Mouse (Mus musculus) hindbrain, embryonic 10.5 days (tissue): ENCODE measurements around the gene Tspan1. TPM values are rescaled to one million over a fixed set of nuclear protein-coding genes. Genes with fewer than 3 reads are reported as not detected.

Source experiments
- DNase-seq: peaks from one replicate; pipeline ENCODE4 v3.0.0-alpha.2; 2017; ENCODE audit warnings: low spot score
- H3K27ac ChIP-seq: fragments of 300-500 bp; sonication (generic); 2 replicates; pipeline ENCODE4 v1.5.1; 2016; ENCODE audit warnings: mild to moderate bottlenecking, moderate library complexity
- H3K27me3 ChIP-seq: fragments of 300-500 bp; sonication (generic); 2 replicates; pipeline ENCODE4 v1.6.1; 2016; ENCODE audit warnings: mild to moderate bottlenecking; ENCODE audit not compliant: poor library complexity, insufficient read depth, severe bottlenecking
- H3K36me3 ChIP-seq: fragments of 300-500 bp; sonication (generic); 2 replicates; pipeline ENCODE4 v1.6.1; 2016; ENCODE audit warnings: mild to moderate bottlenecking, moderate library complexity
- H3K4me1 ChIP-seq: fragments of 300-500 bp; sonication (generic); replicated peaks from 2 replicates; pipeline ENCODE4 v1.6.1; 2016; ENCODE audit warnings: mild to moderate bottlenecking
- H3K4me3 ChIP-seq: fragments of 300-500 bp; sonication (generic); 2 replicates; pipeline ENCODE4 v1.5.1; 2016; ENCODE audit warnings: mild to moderate bottlenecking, moderate library complexity
- H3K9me3 ChIP-seq: fragments of 300-500 bp; sonication (generic); 2 replicates; pipeline ENCODE4 v1.6.1; 2016; ENCODE audit warnings: mild to moderate bottlenecking, moderate library complexity
- WGBS: fragments of 180-500 bp; shearing (Covaris S2); methylation state at CpG from one replicate; pipeline ENCODE4 v1.1.7; 2016; 5-methylcytosine and 5-hydroxymethylcytosine counted together
- polyA plus RNA-seq: library from polyadenylated mRNA; unstranded; fragments of >200 nt; fragmentation: Nextera tagmentation; extraction: Ambion mirVana; gene quantifications from 2 replicates; pipeline ENCODE4 v1.2.1, GENCODE M21; 2016

The Tspan1 gene
- 0.26 TPM in 1 of 2 replicates, not detected in the other for polyA plus RNA-seq

- WGBS, result 33% methylated on average over 7 of the region's 7 CpGs
- peaks cover 12% of the 10 kb centered on the region; the same call in 1 of the 2 replicates for H3K4me1 ChIP-seq
Measured at GRCm38 (mm10) chr4:116167404-116167803, at the start of gene Tspan1. Gene Tspan1, minus strand, starts transcription at chr4:116167601.

GRCm38 (mm10) chr4:116217046-116217445 lies 49.6 kb upstream of the Tspan1 start:
- Histone ChIP-seq H3K9me3 (no peaks in the 10 kb centered on the region), H3K4me3 (no peak overlapping the region), H3K36me3 (no peaks in the 10 kb centered on the region), H3K4me1 (peaks cover 14% of the 10 kb centered on the region), H3K27ac (no peak overlapping the region), H3K27me3 (no peaks in the 10 kb centered on the region)
- WGBS, result 75% methylated on average over 2 of the region's 2 CpGs
- DNase-seq, result no peak

More at GRCm38 (mm10) chr4:116167404-116167803, at the start of gene Tspan1:
- Histone ChIP-seq H3K27ac (no peak within 1 kb of the TSS), H3K36me3 (no peaks in the 10 kb centered on the region), H3K27me3 (no peaks in the 10 kb centered on the region), H3K9me3 (no peaks in the 10 kb centered on the region), H3K4me3 (no peak within 1 kb of the TSS)
- DNase-seq, result no peak

GRCm38 (mm10) chr4:116215895-116216605 lies 48.6 kb upstream of the Tspan1 start:
- H3K4me1 ChIP-seq, result peaks cover 14% of the 10 kb centered on the region
- H3K4me3 ChIP-seq, result no peak overlapping the region
- H3K27me3 ChIP-seq, result no peaks in the 10 kb centered on the region
- WGBS, result 90% methylated on average over 2 of the region's 2 CpGs
- DNase-seq, result no peak
- no peaks in the 10 kb centered on the region for H3K9me3 ChIP-seq
- no peak overlapping the region for H3K27ac ChIP-seq
- no peaks in the 10 kb centered on the region for H3K36me3 ChIP-seq

GRCm38 (mm10) chr4:116208891-116209290 lies 41.5 kb upstream of the Tspan1 start:
- DNase-seq, result no peak
- Histone ChIP-seq H3K4me1 (no peaks in the 10 kb centered on the region), H3K36me3 (no peaks in the 10 kb centered on the region), H3K4me3 (no peak overlapping the region), H3K27ac (no peak overlapping the region), H3K9me3 (no peaks in the 10 kb centered on the region), H3K27me3 (no peaks in the 10 kb centered on the region)
- WGBS, result 80% methylated on average over 1 of the region's 1 CpGs

GRCm38 (mm10) chr4:116206531-116206930 lies 39.1 kb upstream of the Tspan1 start:
- Histone ChIP-seq H3K4me1 (no peaks in the 10 kb centered on the region), H3K36me3 (no peaks in the 10 kb centered on the region), H3K4me3 (no peak overlapping the region), H3K27me3 (no peaks in the 10 kb centered on the region), H3K27ac (no peak overlapping the region), H3K9me3 (no peaks in the 10 kb centered on the region)
- WGBS, result 88% methylated on average over 4 of the region's 4 CpGs
- DNase-seq, result no peak

- WGBS, result 68% methylated on average over 3 of the region's 3 CpGs
- Histone ChIP-seq H3K9me3 (no peaks in the 10 kb centered on the region), H3K4me1 (no peaks in the 10 kb centered on the region), H3K4me3 (no peak overlapping the region), H3K36me3 (no peaks in the 10 kb centered on the region), H3K27ac (no peak overlapping the region), H3K27me3 (no peaks in the 10 kb centered on the region)
- no peak for DNase-seq
Measured at GRCm38 (mm10) chr4:116204422-116204821, 37.0 kb upstream of the Tspan1 start.

- Histone ChIP-seq H3K36me3 (no peaks in the 10 kb centered on the region), H3K9me3 (no peaks in the 10 kb centered on the region), H3K4me3 (no peak overlapping the region), H3K27ac (no peak overlapping the region), H3K27me3 (no peaks in the 10 kb centered on the region), H3K4me1 (no peaks in the 10 kb centered on the region)
- WGBS, result 89% methylated on average over 2 of the region's 2 CpGs
- no peak for DNase-seq
Measured at GRCm38 (mm10) chr4:116198422-116198821, 31.0 kb upstream of the Tspan1 start.

GRCm38 (mm10) chr4:116193583-116194383 lies 26.4 kb upstream of the Tspan1 start:
- WGBS, result 76% methylated on average over 9 of the region's 9 CpGs
- Histone ChIP-seq H3K9me3 (no peaks in the 10 kb centered on the region), H3K27me3 (no peaks in the 10 kb centered on the region), H3K4me3 (no peak overlapping the region), H3K4me1 (0 out of 2 replicates have a peak, but pooled peaks cover 4% of the 10 kb centered on the region), H3K27ac (no peak overlapping the region; the same call in 1 of the 2 replicates), H3K36me3 (no peaks in the 10 kb centered on the region)
- no peak for DNase-seq

GRCm38 (mm10) chr4:116192286-116192835 lies 25.0 kb upstream of the Tspan1 start:
- 0 out of 2 replicates have a peak, but pooled peaks cover 4% of the 10 kb centered on the region for H3K4me1 ChIP-seq
- 69% methylated on average over 4 of the region's 4 CpGs for WGBS
- DNase-seq, result no peak

GRCm38 (mm10) chr4:116185083-116185482 lies 17.7 kb upstream of the Tspan1 start:
- H3K4me3 ChIP-seq, result no peak overlapping the region
- DNase-seq, result no peak
- no peak overlapping the region for H3K27ac ChIP-seq
- no peaks in the 10 kb centered on the region for H3K27me3 ChIP-seq
- H3K9me3 ChIP-seq, result no peaks in the 10 kb centered on the region
- H3K36me3 ChIP-seq, result no peaks in the 10 kb centered on the region
- H3K4me1 ChIP-seq, result peaks cover 19% of the 10 kb centered on the region
- 95% methylated on average over 4 of the region's 4 CpGs for WGBS

More at GRCm38 (mm10) chr4:116192286-116192835, 25.0 kb upstream of the Tspan1 start:
- H3K27ac ChIP-seq, result no peak overlapping the region
- no peaks in the 10 kb centered on the region for H3K9me3 ChIP-seq
- H3K36me3 ChIP-seq, result no peaks in the 10 kb centered on the region
- H3K27me3 ChIP-seq, result no peaks in the 10 kb centered on the region
- no peak overlapping the region for H3K4me3 ChIP-seq

- 5% methylated on average over 12 of the region's 12 CpGs for whole genome bisulfite sequencing
- Histone ChIP-seq H3K27me3 (no peaks in the 10 kb centered on the region), H3K4me3 (peak overlapping the region; percentile 18), H3K4me1 (peaks cover 22% of the 10 kb centered on the region), H3K36me3 (no peaks in the 10 kb centered on the region), H3K27ac (peak overlapping the region; percentile 73), H3K9me3 (no peaks in the 10 kb centered on the region)
- peak; percentile 47 for DNase-seq
Measured at GRCm38 (mm10) chr4:116182745-116183144, 15.3 kb upstream of the Tspan1 start.

GRCm38 (mm10) chr4:116182079-116182478 lies 14.7 kb upstream of the Tspan1 start:
- no peaks in the 10 kb centered on the region for H3K27me3 ChIP-seq
- H3K36me3 ChIP-seq, result no peaks in the 10 kb centered on the region
- H3K4me1 ChIP-seq, result peaks cover 28% of the 10 kb centered on the region
- DNase-seq, result no peak
- WGBS, result 19% methylated on average over 3 of the region's 3 CpGs
- no peaks in the 10 kb centered on the region for H3K9me3 ChIP-seq
- H3K27ac ChIP-seq, result no peak overlapping the region; the same call in 1 of the 2 replicates
- no peak overlapping the region for H3K4me3 ChIP-seq

GRCm38 (mm10) chr4:116177140-116177539 lies 9.7 kb upstream of the Tspan1 start:
- no peak for DNase-seq
- H3K9me3 ChIP-seq, result no peaks in the 10 kb centered on the region
- no peak overlapping the region for H3K4me3 ChIP-seq
- no peaks in the 10 kb centered on the region for H3K36me3 ChIP-seq
- peaks cover 3% of the 10 kb centered on the region; the same call in 1 of the 2 replicates for H3K27me3 ChIP-seq
- H3K27ac ChIP-seq, result peak overlapping the region; percentile 78
- 33% methylated on average over 5 of the region's 5 CpGs for WGBS
- H3K4me1 ChIP-seq, result peaks cover 49% of the 10 kb centered on the region
